Mouse (Mus musculus) bone marrow, adult 2 months (tissue): ENCODE results near the gene E2f2.

Source experiments
- CTCF ChIP-seq: fragments of 200-500 bp; IDR thresholded peaks from 2 replicates; pipeline ENCODE4 v1.5.1; 2011; ENCODE audit warnings: low read length, control low read depth; ENCODE audit not compliant: control insufficient read depth, insufficient read depth
- POLR2A ChIP-seq: fragments of 200-500 bp; IDR thresholded peaks from 2 replicates; pipeline ENCODE4 v1.6.1; 2011; ENCODE audit warnings: low read depth, mild to moderate bottlenecking, control low read depth, low read length, borderline replicate concordance; ENCODE audit not compliant: control insufficient read depth

DNA sequence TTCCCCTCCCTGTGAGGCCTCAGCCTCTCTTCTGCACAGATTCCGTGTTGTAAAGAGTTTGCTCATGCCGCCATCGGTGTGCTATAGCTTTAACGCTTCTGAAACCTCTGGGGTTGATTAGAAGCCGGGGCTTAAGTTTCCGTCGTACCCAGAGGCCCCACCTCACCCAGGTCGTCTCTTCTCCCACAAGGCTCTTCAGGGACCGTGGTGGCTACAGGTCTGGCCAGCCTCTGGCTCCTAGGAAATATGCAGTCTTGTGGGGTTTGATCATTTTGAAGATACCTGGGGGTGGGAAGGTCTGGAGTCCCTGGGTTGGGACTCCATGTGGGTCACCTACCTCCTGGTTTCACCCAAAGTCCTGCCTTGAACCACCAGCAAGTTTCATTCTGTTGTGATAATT lies 23.4 kb downstream of the E2f2 start:
- TF ChIP-seq CTCF: no peak
- TF ChIP-seq POLR2A: no peak
